Mouse (Mus musculus): ENCODE measurements around the gene Zfp580. TPM values are rescaled to one million over a fixed set of nuclear protein-coding genes. Genes with fewer than 3 reads are reported as not detected.
"Not testable (repeated sequence)": the region's sequence is repeated elsewhere in the genome, so short reads cannot be mapped to it uniquely, and the experiment has no call there.

The Zfp580 gene
- polyA plus RNA-seq, 1 experiment from 2014 or later: 33.8 TPM

DNA sequence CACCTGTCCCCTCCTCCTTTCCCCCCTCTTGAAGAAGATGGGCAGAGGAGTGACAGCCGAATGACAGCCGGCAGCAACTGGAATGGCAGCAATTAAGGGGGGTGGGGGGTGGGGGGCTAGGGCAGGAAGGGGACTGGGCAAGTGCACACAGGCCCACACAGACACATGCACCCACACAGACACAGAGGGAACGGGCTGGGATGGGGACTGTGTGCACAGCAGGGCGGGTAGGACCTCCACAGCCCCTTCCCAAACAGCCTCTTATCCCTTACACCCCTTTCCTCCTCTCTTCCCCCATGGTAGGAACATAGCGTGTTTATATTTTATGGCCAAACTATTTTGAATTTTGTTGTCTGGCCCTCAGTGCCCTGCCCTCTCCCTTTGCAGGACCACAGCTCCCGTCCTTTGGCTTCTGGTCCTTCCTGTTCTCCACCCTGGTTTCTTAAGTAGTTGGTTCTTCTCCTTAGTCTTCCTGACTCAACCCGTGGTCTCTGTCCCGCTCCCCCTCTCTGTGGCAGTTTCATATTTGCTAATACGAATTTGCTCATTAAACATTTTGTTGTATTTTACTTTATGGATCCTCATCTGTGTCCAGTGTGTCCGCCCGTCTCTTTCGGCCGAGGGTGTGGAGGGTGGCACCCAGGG, 28.1 kb downstream of the Zfp580 start:
- Histone ChIP-seq H3K4me3 (peak overlapping the region; percentile 99), H3K36me3 (peaks cover 53% of the 10 kb centered on the region), H3K27ac (peak overlapping the region; percentile 92), H3K9ac (peak overlapping the region; percentile 48; the same call in 1 of the 2 replicates), H3K4me1 (peaks cover 26% of the 10 kb centered on the region), H3K4me2 (peak overlapping the region; percentile 77)
- WGBS: 38% methylated on average over 10 of the region's 13 CpGs
- H3K27me3 ChIP-seq, H3K9me3 ChIP-seq: not testable (repeated sequence)
- ATAC-seq (ENCODE audit: insufficient number of reproducible peaks, low FRiP score, low TSS enrichment, low read depth): 0 out of 2 replicates have a peak, but pooled peaks have one; percentile 15

- Histone ChIP-seq H3K27ac (peak within 1 kb of the TSS; percentile 92), H3K9ac (peak within 1 kb of the TSS; percentile 98), H3K4me3 (peak within 1 kb of the TSS; percentile 99), H3K4me2 (peak within 1 kb of the TSS; percentile 77), H3K4me1 (peaks cover 26% of the 10 kb centered on the region), H3K36me3 (peaks cover 48% of the 10 kb centered on the region), H3K27me3 (no peaks in the 10 kb centered on the region), H3K9me3 (no peaks in the 10 kb centered on the region)
- peak; percentile 97 for ATAC-seq (ENCODE audit: insufficient number of reproducible peaks, low FRiP score, low TSS enrichment, low read depth)
- WGBS: under 1% methylated on average over 73 of the region's 81 CpGs
Observed at GRCm38 (mm10) chr7:5080010-5080751, 28.8 kb downstream of the Zfp580 start, which contains the start of gene Epn1. Epn1 (plus strand) TSS chr7:5080235.

DNA sequence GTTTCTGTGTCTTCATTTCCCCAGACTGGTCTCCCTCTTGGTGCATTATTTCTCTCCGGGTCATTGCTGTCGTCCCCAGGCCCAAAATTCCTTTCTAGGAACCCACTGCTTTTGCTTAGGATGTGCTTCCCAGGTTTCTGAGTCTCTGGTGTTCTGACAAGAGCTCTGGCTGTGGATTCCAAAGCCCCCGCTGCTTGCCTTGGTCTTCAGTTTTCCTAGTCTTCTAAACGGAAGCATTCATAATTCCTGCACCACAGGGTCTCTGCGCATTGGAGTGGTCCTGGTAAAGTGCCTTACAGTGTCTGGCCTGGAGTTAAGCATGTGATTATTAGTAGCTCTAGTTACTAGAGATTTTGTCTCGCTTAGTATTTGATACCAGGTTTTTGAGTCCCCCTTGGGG, 29.5 kb downstream of the Zfp580 start:
- Histone ChIP-seq H3K36me3 (peaks cover 50% of the 10 kb centered on the region), H3K27ac (peak overlapping the region; percentile 92), H3K9me3 (no peaks in the 10 kb centered on the region), H3K4me1 (peaks cover 28% of the 10 kb centered on the region), H3K27me3 (no peaks in the 10 kb centered on the region), H3K4me3 (peak overlapping the region; percentile 99), H3K4me2 (peak overlapping the region; percentile 77), H3K9ac (peak overlapping the region; percentile 98)
- no peak for ATAC-seq (ENCODE audit: insufficient number of reproducible peaks, low FRiP score, low TSS enrichment, low read depth)
- 5% methylated on average over 6 of the region's 6 CpGs for WGBS

GRCm38 (mm10) chr7:5081241-5081640, 29.9 kb downstream of the Zfp580 start:
- peak overlapping the region; percentile 77 for H3K4me2 ChIP-seq
- peaks cover 47% of the 10 kb centered on the region for H3K36me3 ChIP-seq
- H3K4me3 ChIP-seq: peak overlapping the region; percentile 99
- H3K4me1 ChIP-seq: peaks cover 28% of the 10 kb centered on the region
- H3K27ac ChIP-seq: no peak overlapping the region
- H3K9me3 ChIP-seq: no peaks in the 10 kb centered on the region
- 70% methylated on average over 6 of the region's 6 CpGs for WGBS
- no peak for ATAC-seq (ENCODE audit: insufficient number of reproducible peaks, low FRiP score, low TSS enrichment, low read depth)
- 0 out of 2 replicates have a peak overlapping the region, but pooled peaks have one; percentile 7 for H3K9ac ChIP-seq
- H3K27me3 ChIP-seq: no peaks in the 10 kb centered on the region

- H3K4me2 ChIP-seq: no peak overlapping the region
- 0 out of 2 replicates have a peak overlapping the region, but pooled peaks have one; percentile 7 for H3K9ac ChIP-seq
- H3K27me3 ChIP-seq: no peaks in the 10 kb centered on the region
- H3K27ac ChIP-seq: no peak overlapping the region
- peaks cover 44% of the 10 kb centered on the region for H3K36me3 ChIP-seq
- peaks cover 29% of the 10 kb centered on the region for H3K4me1 ChIP-seq
- no peak for ATAC-seq (ENCODE audit: insufficient number of reproducible peaks, low FRiP score, low TSS enrichment, low read depth)
- 97% methylated on average over 2 of the region's 2 CpGs for WGBS
- H3K4me3 ChIP-seq: no peak overlapping the region
- H3K9me3 ChIP-seq: no peaks in the 10 kb centered on the region
Observed at GRCm38 (mm10) chr7:5081939-5082338, 30.6 kb downstream of the Zfp580 start.

DNA sequence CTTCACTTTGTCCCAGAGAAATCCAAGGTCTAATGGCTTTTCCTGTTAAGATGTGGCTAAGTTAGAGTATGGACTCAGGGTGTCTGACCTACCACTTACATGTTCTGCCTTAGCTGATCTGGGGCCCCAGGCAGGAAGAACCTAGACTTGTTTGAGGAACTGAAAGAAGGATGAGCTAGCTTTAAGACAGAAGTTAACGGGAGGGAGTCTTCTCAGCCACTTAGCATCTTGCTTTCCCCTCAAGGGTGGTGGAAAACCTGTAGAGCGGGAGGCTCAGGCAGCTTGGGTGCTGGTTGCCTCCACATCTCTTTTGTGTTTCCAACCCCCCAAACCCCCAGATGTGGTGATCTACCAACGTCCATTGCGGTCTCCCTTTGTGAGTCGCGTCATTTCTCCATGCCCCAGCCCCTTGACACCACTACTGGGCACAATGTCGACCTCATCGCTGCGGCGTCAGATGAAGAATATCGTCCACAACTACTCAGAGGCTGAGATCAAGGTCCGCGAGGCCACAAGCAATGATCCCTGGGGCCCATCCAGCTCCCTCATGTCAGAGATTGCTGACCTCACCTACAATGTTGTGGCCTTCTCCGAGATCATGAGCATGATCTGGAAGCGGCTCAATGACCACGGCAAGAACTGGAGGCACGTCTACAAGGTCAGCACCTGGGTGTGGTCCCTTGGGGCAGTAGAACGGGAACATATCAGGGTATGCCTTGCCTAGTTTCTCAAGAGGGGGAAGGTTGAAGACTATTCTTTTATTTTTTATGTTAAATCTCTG, 32.2 kb downstream of the Zfp580 start:
- Histone ChIP-seq H3K36me3 (peaks cover 33% of the 10 kb centered on the region), H3K4me3 (no peak overlapping the region), H3K9ac (no peak overlapping the region), H3K27ac (no peak overlapping the region), H3K9me3 (no peaks in the 10 kb centered on the region), H3K27me3 (no peaks in the 10 kb centered on the region), H3K4me1 (peaks cover 31% of the 10 kb centered on the region), H3K4me2 (no peak overlapping the region)
- ATAC-seq (ENCODE audit: insufficient number of reproducible peaks, low FRiP score, low TSS enrichment, low read depth): no peak
- WGBS: 91% methylated on average over 18 of the region's 18 CpGs

GRCm38 (mm10) chr7:5085512-5085911, 34.2 kb downstream of the Zfp580 start:
- no peak for ATAC-seq (ENCODE audit: insufficient number of reproducible peaks, low FRiP score, low TSS enrichment, low read depth)
- H3K36me3 ChIP-seq: peaks cover 44% of the 10 kb centered on the region
- peaks cover 30% of the 10 kb centered on the region for H3K4me1 ChIP-seq
- WGBS: 90% methylated on average over 1 of the region's 1 CpGs
- no peak overlapping the region for H3K27ac ChIP-seq
- H3K4me3 ChIP-seq: no peak overlapping the region
- no peaks in the 10 kb centered on the region for H3K9me3 ChIP-seq
- H3K27me3 ChIP-seq: no peaks in the 10 kb centered on the region
- no peak overlapping the region for H3K9ac ChIP-seq
- no peak overlapping the region for H3K4me2 ChIP-seq

GRCm38 (mm10) chr7:5086921-5087440, 35.6 kb downstream of the Zfp580 start:
- no peak overlapping the region for H3K4me3 ChIP-seq
- peaks cover 58% of the 10 kb centered on the region for H3K36me3 ChIP-seq
- peaks cover 15% of the 10 kb centered on the region for H3K4me1 ChIP-seq
- 30% methylated on average over 5 of the region's 5 CpGs for WGBS
- H3K4me2 ChIP-seq: no peak overlapping the region
- H3K27ac ChIP-seq: no peak overlapping the region
- no peak for ATAC-seq (ENCODE audit: insufficient number of reproducible peaks, low FRiP score, low TSS enrichment, low read depth)
- H3K27me3 ChIP-seq: no peaks in the 10 kb centered on the region
- no peaks in the 10 kb centered on the region for H3K9me3 ChIP-seq
- no peak overlapping the region for H3K9ac ChIP-seq

GRCm38 (mm10) chr7:5087886-5088285, 36.5 kb downstream of the Zfp580 start:
- Histone ChIP-seq H3K27me3 (no peaks in the 10 kb centered on the region), H3K4me3 (no peak overlapping the region), H3K9ac (no peak overlapping the region), H3K4me1 (peaks cover 10% of the 10 kb centered on the region; the same call in 1 of the 2 replicates), H3K9me3 (no peaks in the 10 kb centered on the region), H3K36me3 (peaks cover 67% of the 10 kb centered on the region), H3K27ac (no peak overlapping the region), H3K4me2 (no peak overlapping the region)
- 77% methylated on average over 4 of the region's 4 CpGs for WGBS
- ATAC-seq (ENCODE audit: insufficient number of reproducible peaks, low FRiP score, low TSS enrichment, low read depth): no peak

- Histone ChIP-seq H3K4me1 (peaks cover 5% of the 10 kb centered on the region; the same call in 1 of the 2 replicates), H3K27ac (no peak overlapping the region), H3K9me3 (no peaks in the 10 kb centered on the region), H3K9ac (no peak overlapping the region), H3K4me3 (no peak overlapping the region), H3K27me3 (no peaks in the 10 kb centered on the region), H3K36me3 (peaks cover 74% of the 10 kb centered on the region), H3K4me2 (no peak overlapping the region)
- WGBS: 96% methylated on average over 15 of the region's 15 CpGs
- ATAC-seq (ENCODE audit: insufficient number of reproducible peaks, low FRiP score, low TSS enrichment, low read depth): no peak
Observed at GRCm38 (mm10) chr7:5089853-5090252, 38.5 kb downstream of the Zfp580 start.

DNA sequence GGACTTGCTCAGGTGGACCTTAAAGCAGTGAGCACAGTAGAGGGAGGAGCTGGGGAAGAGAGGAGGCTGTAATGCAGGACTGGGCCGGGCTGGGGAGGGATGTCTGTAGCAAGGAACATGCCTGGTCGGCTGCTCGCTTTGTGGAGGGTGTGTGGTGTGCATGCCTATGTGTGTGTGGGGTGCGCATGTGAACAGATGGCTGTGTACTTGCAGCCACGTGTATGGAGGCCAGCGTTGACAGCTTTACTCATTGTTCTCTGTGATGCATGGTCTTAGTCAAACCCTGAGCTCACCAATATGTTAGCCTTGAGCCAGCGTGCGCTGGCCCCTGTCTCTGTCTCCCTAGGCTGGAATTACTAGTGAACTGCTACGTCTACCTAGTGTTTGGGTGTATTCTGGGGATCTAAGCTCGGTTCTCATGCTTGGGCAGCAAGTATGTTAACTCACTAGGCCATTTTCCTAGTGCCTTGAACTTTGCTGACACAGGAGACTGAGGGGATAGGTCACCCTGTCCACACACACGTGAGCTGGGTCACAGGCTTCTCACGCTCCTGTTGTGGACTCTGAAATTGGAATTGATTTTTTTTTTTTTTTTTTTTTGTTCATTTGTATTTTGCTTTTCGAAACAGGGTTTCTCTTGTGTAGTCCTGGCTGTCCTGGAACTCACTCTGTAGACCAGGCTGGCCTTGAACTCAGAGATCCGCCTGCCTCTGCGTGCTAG, 39.8 kb downstream of the Zfp580 start:
- H3K27ac ChIP-seq: no peak overlapping the region
- peaks cover 82% of the 10 kb centered on the region for H3K36me3 ChIP-seq
- WGBS: 94% methylated on average over 15 of the region's 15 CpGs
- H3K4me3 ChIP-seq: no peak overlapping the region
- H3K9ac ChIP-seq: no peak overlapping the region
- no peak overlapping the region for H3K4me2 ChIP-seq
- peaks cover 3% of the 10 kb centered on the region; the same call in 1 of the 2 replicates for H3K4me1 ChIP-seq
- no peaks in the 10 kb centered on the region for H3K27me3 ChIP-seq
- H3K9me3 ChIP-seq: no peaks in the 10 kb centered on the region
- no peak for ATAC-seq (ENCODE audit: insufficient number of reproducible peaks, low FRiP score, low TSS enrichment, low read depth)
